Mouse (Mus musculus) midbrain, postnatal 0 days (tissue): Measurements from ENCODE around the gene Hoxd3. TPM values are rescaled to one million over a fixed set of nuclear protein-coding genes. Genes with fewer than 3 reads are reported as not detected.

ENCODE experiments used
- ATAC-seq: fragments of 200-750 bp; cut with Nextera tagmentation; 2 replicates; pipeline ENCODE4 v1.8.0; 2017; ENCODE audit warnings: moderate number of reproducible peaks, mild to moderate bottlenecking, moderate TSS enrichment, moderate library complexity; ENCODE audit not compliant: low FRiP score
- DNase-seq: peaks from one replicate; pipeline ENCODE4 v3.0.0-alpha.2; 2015; ENCODE audit warnings: low spot score
- H3K27ac ChIP-seq: fragments of 300-500 bp; sonication (generic); 2 replicates; pipeline ENCODE4 v1.5.1; 2014; ENCODE audit warnings: low read depth, mild to moderate bottlenecking, low read length, mixed read lengths
- H3K27me3 ChIP-seq: fragments of 300-500 bp; sonication (generic); 2 replicates; pipeline ENCODE4 v1.6.1; 2014; ENCODE audit warnings: low read length, control low read depth, mixed read lengths; ENCODE audit not compliant: insufficient read depth
- H3K36me3 ChIP-seq: fragments of 300-500 bp; sonication (generic); 2 replicates; pipeline ENCODE4 v1.6.1; 2014; ENCODE audit warnings: low read length, control low read depth, mixed read lengths; ENCODE audit not compliant: insufficient read depth
- H3K4me1 ChIP-seq: fragments of 300-500 bp; sonication (generic); 2 replicates; pipeline ENCODE4 v1.6.1; 2014; ENCODE audit warnings: mild to moderate bottlenecking, control low read depth, antibody characterized with exemption, low read length, mixed read lengths; ENCODE audit not compliant: insufficient read depth
- H3K4me2 ChIP-seq: fragments of 300-500 bp; sonication (generic); 2 replicates; pipeline ENCODE4 v1.6.1; 2014; ENCODE audit warnings: low read depth, mild to moderate bottlenecking, low read length, mixed read lengths; ENCODE audit not compliant: poor library complexity, severe bottlenecking
- H3K4me3 ChIP-seq: fragments of 300-500 bp; sonication (generic); 2 replicates; pipeline ENCODE4 v1.5.1; 2014; ENCODE audit warnings: low read depth, mild to moderate bottlenecking, low read length, moderate library complexity
- H3K9ac ChIP-seq: fragments of 300-500 bp; sonication (generic); replicated peaks from 2 replicates; pipeline ENCODE4 v1.6.1; 2014; ENCODE audit warnings: mild to moderate bottlenecking, low read length, moderate library complexity, mixed read lengths; ENCODE audit not compliant: poor library complexity, severe bottlenecking
- H3K9me3 ChIP-seq: fragments of 300-500 bp; sonication (generic); 2 replicates; pipeline ENCODE4 v1.6.1; 2016; ENCODE audit warnings: low read length, control low read depth
- CTCF ChIP-seq: IDR thresholded peaks from 2 replicates; pipeline ENCODE4 v1.5.1; 2016; ENCODE audit warnings: antibody characterized with exemption, mild to moderate bottlenecking
- WGBS: fragments of 180-500 bp; shearing (Covaris S2); extraction: QIAGEN DNeasy Blood & Tissue Kit; methylation state at CpG from one replicate; pipeline ENCODE4 v1.1.7; 2014; 5-methylcytosine and 5-hydroxymethylcytosine counted together
- polyA plus RNA-seq: library from polyadenylated mRNA; unstranded; fragments of >200 nt; fragmentation: Nextera tagmentation; extraction: Ambion mirVana; gene quantifications from 2 replicates; pipeline ENCODE4 v1.2.1, GENCODE M21; 2015
- total RNA-seq: library from RNA; depleted of rRNA; stranded (reverse); fragments of >200 nt; gene quantifications from 2 replicates; pipeline ENCODE4 v1.2.3, GENCODE M21; 2014

The Hoxd3 gene
- total and polyA plus RNA-seq, 2 experiments from 2014 or later = 11.6 TPM; not detected in 1

- H3K9me3 ChIP-seq = no peaks in the 10 kb centered on the region
- peak overlapping the region; percentile 14 for H3K4me3 ChIP-seq
- no peak overlapping the region for H3K27ac ChIP-seq
- peaks cover 86% of the 10 kb centered on the region for H3K27me3 ChIP-seq
- DNase-seq = no peak
- TF ChIP-seq CTCF = no peak
- ATAC-seq = no peak
- 0 out of 2 replicates have a peak, but pooled peaks cover 2% of the 10 kb centered on the region for H3K4me1 ChIP-seq
- no peak overlapping the region for H3K9ac ChIP-seq
- no peaks in the 10 kb centered on the region for H3K36me3 ChIP-seq
- WGBS = 2% methylated on average over 56 of the region's 86 CpGs
- H3K4me2 ChIP-seq = peak overlapping the region; percentile 35
Observed at GRCm38 (mm10) chr2:74698201-74699052, 13.3 kb upstream of the Hoxd3 start.

GRCm38 (mm10) chr2:74699053-74699430, 12.7 kb upstream of the Hoxd3 start:
- 0 out of 2 replicates have a peak, but pooled peaks cover 2% of the 10 kb centered on the region for H3K4me1 ChIP-seq
- no peaks in the 10 kb centered on the region for H3K9me3 ChIP-seq
- no peak overlapping the region for H3K4me2 ChIP-seq
- H3K36me3 ChIP-seq = no peaks in the 10 kb centered on the region
- WGBS = 2% methylated on average over 17 of the region's 17 CpGs
- no peak for ATAC-seq
- no peak overlapping the region for H3K9ac ChIP-seq
- H3K27me3 ChIP-seq = peaks cover 86% of the 10 kb centered on the region
- H3K27ac ChIP-seq = no peak overlapping the region
- no peak for DNase-seq
- TF ChIP-seq CTCF = no peak
- no peak overlapping the region for H3K4me3 ChIP-seq

GRCm38 (mm10) chr2:74699664-74700545, 11.8 kb upstream of the Hoxd3 start:
- no peak overlapping the region for H3K4me3 ChIP-seq
- no peaks in the 10 kb centered on the region for H3K9me3 ChIP-seq
- H3K27me3 ChIP-seq = peaks cover 83% of the 10 kb centered on the region
- H3K9ac ChIP-seq = no peak overlapping the region
- DNase-seq (no peak), ATAC-seq (no peak)
- no peak overlapping the region for H3K4me2 ChIP-seq
- WGBS = 1% methylated on average over 23 of the region's 23 CpGs
- H3K36me3 ChIP-seq = no peaks in the 10 kb centered on the region
- 0 out of 2 replicates have a peak, but pooled peaks cover 2% of the 10 kb centered on the region for H3K4me1 ChIP-seq
- no peak for TF ChIP-seq CTCF
- no peak overlapping the region for H3K27ac ChIP-seq

GRCm38 (mm10) chr2:74700546-74701112, 11.1 kb upstream of the Hoxd3 start:
- 0 out of 2 replicates have a peak, but pooled peaks cover 2% of the 10 kb centered on the region for H3K4me1 ChIP-seq
- peaks cover 83% of the 10 kb centered on the region for H3K27me3 ChIP-seq
- DNase-seq (no peak), ATAC-seq (no peak)
- TF ChIP-seq CTCF = no peak
- H3K36me3 ChIP-seq = no peaks in the 10 kb centered on the region
- H3K4me3 ChIP-seq = no peak overlapping the region
- H3K27ac ChIP-seq = no peak overlapping the region
- no peak overlapping the region for H3K9ac ChIP-seq
- WGBS = 3% methylated on average over 22 of the region's 22 CpGs
- H3K9me3 ChIP-seq = no peaks in the 10 kb centered on the region
- H3K4me2 ChIP-seq = no peak overlapping the region

- WGBS = 12% methylated on average over 17 of the region's 17 CpGs
- peaks cover 81% of the 10 kb centered on the region for H3K27me3 ChIP-seq
- no peaks in the 10 kb centered on the region for H3K36me3 ChIP-seq
- peak; percentile 91 for TF ChIP-seq CTCF
- DNase-seq = peak; percentile 81
- no peak overlapping the region for H3K4me2 ChIP-seq
- ATAC-seq = no peak
- H3K27ac ChIP-seq = no peak overlapping the region
- H3K4me3 ChIP-seq = no peak overlapping the region
- H3K9ac ChIP-seq = no peak overlapping the region
- H3K9me3 ChIP-seq = no peaks in the 10 kb centered on the region
- 0 out of 2 replicates have a peak, but pooled peaks cover 2% of the 10 kb centered on the region for H3K4me1 ChIP-seq
Observed at GRCm38 (mm10) chr2:74701949-74702819, 9.5 kb upstream of the Hoxd3 start.
